Mouse (Mus musculus) B cell, adult 2 months (primary cell): ENCODE data around the gene Ctsc.

ENCODE experiments used
- DNase-seq, 2 experiments: peaks; one replicate each; pipeline ENCODE4 v3.0.0; 2022

Ctsc gene

DNA sequence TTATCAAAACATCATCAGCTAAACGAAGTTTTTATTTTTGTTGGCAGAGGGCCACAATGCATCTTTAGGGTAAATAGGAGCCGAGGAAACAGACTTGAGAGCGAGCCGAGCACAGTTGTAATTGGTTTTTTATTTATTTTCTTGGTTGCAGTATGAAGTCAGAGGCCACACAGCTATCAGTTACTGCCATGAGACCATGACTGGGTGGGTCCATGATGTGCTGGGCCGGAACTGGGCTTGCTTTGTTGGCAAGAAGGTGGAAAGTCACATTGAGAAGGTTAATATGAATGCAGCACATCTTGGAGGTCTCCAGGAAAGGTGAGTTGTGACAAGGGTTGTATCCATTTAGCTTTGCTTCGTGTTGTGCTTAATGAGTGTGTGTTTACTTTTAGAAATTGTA is 19.0 kb downstream of the Ctsc start:
- no peak for DNase-seq

DNA sequence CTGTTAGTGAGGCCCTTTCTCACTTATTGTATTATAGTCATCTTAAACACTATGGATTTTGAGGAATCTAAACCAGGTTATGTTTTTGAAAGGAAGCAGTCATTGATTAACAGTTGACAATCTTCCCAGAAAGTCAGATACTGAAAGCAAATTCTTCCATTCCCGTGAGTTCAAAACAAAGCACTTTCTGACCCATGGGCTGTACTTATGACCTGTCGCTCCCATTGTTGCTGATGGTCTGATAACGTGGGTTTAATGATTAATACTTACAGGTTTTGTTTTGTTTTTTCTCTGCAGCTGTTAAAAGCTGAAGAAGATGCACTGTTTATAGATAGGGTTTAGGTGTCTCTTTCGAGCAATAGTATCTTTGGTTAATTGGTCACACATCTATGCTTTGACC is 27.9 kb downstream of the Ctsc start:
- DNase-seq = no peak

DNA sequence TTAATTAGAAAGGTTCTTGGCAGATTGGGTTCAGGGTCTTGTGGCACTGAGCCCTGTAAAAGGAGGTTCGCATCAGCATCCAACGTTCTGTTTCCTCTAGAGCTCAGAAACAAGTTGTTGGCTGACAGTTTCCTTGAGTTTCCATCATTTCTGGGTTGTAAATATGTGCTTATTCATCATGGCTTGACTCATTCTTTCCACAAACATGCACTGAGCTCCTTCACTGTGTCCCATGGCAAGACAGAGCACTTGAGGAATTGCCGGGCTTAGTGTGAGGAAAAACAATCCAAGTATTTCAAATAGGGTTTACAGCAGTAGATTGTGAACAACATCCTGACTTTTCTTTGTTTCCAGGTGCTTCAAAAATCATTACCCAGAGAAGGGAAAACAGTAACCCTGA is 28.8 kb downstream of the Ctsc start:
- DNase-seq = no peak

DNA sequence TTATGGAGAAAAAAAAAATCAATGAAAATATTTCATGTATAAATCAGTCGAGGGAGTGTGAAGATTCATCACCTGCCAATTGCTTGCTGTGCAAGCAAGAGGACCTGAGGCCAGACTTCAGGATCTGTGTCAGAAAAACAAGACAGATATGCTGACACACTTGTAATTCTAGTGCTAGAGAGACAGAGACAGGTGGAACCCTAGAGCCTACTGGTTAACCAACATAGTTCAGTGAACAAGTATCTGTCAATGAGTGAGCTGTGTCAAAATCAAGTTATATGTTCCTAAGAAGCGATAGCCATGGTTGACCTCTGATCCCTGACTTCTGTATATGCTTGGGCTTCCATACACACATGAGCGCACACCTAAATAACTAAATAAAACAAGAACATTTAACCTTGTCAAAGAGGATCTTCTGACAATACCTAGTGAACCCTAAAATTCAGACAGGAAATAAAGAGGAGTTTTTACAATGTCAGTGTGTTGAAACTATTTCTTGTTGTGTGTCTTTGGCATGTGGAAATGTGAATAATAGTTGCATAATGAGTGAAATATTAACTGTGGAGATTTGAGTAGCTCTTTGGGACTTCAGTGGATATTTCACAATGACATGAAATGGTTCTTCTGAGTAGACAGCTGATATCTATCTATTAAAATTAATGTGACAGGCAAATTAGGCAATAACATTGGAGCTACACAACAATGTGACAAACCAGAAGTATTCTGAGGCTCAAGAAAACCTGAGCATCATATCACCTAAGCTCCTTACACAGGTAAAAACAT is 32.7 kb downstream of the Ctsc start:
- no peak for DNase-seq

DNA sequence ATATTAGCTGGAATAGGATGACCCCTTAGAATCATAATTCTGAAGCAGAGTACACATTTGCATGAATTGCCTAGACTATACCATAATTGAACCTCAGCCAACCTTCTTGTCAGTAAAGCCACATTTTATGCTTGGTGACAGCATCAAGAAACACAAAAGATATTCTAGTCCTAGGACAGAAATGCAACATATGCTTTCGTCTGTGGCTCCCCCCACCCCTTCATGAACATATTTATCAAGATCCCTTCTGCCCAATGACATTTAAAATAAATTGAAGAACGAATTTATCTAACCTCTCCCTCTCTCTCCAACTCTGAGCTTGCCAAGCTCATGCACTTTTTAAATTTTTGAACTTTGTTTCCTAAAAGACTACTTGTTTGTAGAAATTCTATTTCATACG is 38.5 kb downstream of the Ctsc start:
- DNase-seq = no peak

DNA sequence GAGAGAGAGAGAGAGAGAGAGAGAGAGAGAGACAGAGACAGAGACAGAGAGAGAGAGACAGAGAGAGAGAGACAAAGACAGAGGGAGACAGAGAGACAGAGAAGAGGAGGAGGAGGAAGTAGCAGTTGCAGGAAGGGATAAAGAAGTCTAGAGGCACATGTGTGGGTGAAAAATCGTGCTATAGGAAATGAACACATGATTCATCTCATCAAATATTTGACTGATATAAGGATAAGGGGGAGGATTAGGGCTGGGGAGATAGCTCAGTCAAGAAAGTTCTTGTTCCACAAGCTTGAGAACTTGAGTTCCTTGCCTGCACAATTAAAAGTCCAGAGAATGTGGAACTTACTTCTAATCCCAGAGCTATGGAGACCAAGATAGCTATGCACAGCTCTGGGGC is 40.6 kb downstream of the Ctsc start:
- no peak for DNase-seq

DNA sequence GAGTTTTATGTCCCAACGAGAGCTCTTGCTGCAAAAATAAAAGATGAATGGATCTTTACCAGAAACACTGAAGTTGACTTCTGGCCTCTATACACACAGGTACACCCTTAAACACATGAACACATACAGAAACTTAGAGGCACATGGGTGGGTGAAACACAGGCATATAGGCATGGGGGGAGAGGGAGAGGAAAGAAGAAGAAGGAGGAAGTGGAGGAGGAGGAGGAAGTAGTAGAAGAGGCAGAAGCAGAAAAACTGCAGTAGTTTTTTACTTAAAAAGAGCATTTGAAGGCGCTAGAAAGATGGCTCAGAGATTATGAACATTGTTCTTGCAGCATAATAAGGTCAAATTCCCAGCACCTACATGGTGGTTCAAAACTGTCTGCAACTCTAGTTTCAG is 41.0 kb downstream of the Ctsc start:
- DNase-seq = no peak

DNA sequence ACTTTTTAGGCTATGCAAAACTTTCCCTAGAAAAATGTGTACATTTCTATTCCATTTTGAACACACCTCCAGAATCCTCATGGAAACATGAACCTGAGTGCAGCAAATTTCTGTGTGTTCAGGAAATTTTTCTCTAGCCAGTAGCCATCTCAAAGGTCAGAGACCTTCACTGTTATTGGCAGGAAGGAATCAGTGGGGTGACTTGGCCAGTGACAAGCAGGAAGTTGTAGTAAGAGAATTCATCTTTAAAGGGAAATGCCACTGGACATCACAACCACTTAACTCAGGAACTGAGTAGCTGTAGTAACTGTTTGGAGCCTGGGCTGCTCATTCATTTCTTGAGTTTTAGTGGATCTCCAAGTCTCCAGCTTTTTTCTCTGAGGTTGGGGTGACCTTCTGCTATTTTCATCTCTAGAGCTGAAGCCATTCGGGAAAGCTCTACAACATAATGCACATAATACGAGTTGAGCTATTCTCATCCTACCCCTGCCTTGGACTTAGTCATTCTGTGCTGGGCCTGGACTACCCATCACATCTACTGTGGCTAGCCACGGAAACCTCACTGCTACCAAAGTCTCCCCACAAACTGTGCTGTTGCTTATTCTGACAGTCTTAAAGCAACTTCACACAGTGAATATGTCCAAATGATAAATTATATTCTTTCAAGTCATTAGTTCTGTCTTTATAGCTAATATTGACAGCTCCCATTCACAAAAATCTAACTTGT is 41.7 kb downstream of the Ctsc start:
- no peak for DNase-seq

DNA sequence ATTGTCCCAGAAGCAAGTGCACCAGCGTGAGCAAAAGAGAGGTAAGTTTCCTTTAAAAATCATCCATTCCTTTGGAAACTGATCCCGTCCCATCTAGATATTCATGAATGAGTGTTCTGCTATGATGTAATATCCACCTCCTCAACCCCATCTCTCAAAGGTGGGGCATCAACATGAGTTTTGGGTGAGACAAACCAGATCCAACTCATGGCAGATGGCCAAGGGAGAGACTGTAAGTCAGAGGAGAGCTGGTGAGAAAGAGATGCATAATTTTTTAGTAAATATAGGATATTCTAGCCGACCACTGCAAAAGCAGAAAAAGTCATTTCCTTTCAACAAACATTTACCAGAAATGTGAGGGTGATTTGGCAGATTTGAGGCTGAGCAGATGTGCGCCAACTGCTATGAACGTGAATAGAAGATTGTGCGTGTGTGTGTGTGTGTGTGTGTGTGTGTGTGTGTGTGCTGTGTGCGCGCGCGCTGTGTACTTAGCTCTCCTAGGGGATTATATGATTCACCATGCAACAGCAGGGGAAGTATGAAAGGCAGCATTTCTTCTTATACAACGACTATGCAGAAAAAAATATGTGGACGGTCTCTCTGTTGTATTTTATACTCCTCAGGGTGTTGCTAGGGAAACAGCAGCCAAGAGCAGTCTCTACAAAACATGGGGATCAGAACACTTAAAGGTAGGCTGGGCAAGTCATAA is 42.9 kb downstream of the Ctsc start:
- DNase-seq = no peak

DNA sequence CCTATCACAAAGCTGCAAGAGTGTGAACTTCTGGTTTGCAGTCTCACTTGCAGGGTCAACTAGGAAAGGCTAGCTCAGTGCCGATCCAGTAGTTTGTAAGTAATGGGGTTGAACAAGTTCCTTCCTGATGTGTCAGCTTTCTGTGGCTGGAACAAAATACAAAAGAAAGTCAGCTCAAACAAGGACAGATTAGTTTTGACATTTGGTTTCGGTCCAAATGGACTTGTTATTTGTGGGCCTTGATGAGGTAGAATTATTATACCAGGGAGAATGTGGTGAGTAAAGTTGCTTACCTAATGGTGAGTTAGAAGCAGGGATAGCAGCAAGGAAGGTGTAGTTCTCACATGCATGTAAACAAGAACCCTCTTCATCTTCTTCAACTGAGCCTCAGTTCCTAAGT is 44.5 kb downstream of the Ctsc start:
- no peak for DNase-seq

DNA sequence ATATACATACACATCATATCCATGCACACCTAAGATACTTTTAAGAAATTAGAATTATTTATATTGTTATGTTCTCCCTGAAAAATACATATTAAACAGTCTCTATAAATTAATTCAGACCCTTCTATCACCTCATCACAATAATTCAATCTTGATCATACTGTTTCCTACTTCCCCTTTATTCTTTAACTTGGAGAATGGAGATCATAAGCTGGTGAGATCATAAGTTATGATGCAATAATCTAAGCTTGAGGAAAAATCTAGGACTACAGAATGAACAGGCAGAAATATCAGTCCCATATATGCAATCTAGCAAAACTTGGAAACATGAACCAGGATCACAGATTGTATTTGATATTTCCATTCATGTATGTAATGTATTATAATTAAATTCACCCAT is 49.6 kb downstream of the Ctsc start:
- no peak for DNase-seq

DNA sequence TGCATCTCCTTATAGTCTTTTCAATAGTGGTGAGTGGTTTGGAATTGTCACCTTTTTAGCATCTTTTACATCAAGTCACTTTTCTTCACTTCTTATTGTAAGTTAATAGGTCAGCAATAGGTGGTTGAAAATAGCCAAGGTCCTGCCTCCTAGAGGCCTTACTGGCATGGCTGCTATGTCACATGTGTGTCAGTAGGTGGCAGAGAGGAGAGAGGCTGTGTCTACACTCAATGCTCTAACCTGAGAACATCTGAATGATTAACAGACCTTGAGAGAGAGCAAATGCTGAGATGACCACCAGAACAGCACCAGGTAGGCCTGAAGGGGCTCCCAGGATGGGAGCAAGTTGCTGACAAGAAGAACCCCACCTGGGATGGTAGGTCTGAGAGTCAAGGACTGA is 65.9 kb downstream of the Ctsc start:
- DNase-seq = peak; percentile 50 to 58

DNA sequence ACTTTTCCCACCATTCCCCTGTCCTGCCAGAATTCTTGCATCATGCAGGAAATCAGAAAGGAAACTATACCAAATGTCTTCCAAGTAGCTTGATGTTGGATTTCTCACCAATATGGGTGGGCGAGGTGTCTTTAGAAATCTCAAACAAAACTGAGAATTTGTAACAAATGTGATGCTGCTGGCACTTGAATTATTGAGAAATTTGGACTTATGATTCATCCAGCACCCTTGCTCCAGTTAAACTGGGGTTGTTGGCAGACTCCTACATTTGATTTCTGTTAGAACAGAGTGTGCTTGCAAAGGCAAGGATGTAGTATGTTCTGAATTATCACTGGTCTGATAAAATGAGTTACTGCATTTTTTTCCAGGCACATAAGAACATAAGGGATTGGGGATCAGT is 68.2 kb downstream of the Ctsc start:
- no peak for DNase-seq

DNA sequence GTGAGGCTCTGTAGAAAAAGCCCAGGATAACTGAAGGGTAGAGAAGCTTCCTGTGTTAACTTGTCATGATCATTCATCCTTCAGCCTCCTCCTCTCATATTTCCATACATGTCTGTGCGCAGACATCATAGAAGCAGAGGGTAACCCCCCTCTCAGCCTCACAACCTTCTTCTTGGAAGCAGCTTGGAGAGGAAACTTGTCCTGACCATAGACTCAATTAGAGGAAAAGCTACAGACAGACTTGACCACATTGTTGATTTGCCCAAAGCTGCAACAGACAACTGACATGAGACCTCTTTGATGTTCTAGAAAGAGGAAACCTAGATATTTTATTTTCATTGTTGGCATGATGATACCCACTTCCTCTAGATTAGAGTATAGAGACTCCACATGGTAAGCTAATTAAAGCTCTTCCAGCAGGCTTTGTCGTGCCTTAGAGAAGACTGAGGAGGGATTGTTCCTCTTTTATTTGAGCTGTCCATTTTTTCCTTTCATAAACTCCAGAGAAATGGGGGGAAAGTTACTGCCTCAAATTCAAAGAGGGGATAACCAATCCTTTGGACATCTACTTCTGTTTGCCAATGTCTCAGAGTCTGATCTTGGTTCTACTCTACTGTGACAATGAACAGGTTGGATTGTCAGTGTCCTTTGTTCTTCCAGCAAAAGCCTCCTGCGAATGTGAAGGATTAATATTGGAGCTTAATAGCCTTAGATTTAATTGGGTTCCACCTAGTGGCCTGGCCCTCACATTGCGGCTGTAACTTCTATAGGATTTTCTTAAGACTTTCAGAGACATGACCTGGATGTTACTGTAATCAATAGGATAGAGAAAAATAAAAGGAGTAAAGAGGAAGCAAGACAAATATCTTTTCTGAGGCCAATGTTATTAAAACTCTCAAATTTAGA is 79.2 kb downstream of the Ctsc start:
- DNase-seq = peak; percentile 38 to 54

DNA sequence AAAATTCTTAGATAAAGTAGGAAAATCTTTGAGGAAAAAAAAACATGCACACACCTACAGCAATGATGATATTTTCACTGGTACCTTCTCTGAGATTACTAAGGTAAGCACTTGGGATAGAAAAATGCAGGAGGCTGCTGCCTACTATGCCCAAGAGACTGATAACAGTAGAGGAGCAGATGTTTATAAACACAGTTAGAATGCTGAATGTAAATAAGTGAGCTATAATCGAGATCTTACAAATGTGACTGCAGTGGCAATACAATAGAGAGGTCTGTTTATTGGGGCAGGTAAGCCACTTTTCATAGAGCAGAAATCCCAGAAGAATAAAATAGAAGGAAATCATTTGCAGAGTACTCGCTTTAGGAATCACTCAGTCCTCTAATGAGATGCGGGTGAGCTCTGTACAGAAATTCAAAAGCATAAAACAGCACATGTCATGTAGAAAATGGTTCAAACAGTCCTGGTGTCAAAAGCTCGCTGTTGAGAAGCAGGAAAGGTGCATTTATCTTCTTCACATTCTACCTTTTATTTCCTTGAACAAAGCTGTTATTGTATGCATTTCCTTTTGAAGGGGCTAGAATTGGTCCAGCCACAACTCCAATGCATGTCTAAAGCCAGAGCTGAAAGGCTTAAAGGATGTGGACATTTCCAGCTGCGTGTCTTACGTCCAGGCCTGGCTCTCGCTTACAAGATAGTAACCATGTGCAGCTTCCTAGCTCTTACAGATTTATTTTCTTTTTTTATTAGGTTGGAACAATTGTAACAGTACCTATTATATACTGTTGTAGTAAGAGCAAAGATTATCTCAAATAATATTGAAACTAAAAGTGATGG is 80.4 kb downstream of the Ctsc start:
- DNase-seq = no peak
